Mouse (Mus musculus): ENCODE results near the gene Npb.

The Npb gene

DNA sequence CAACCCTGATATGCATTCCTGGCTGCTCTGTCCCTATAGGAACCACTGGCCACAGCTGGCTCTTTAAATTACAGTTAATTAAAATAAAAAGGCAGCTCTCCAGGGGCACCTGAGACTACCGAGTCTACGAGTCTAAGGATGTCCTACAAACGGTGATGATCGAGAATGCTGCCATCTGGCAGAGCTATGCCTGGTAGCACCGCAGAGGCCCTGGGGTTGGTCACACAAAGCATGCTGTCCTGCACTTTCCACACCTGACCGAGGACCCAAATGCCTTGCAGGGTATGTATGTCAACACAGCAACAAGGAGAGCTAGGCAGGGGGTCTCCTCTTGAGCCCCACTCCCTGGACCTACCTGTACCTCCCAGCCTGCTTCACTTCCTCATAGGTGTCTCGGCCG, 5.7 kb downstream of the Npb start:
- no peak for DNase-seq (ENCODE audit: low spot score in 2 of 2)

DNA sequence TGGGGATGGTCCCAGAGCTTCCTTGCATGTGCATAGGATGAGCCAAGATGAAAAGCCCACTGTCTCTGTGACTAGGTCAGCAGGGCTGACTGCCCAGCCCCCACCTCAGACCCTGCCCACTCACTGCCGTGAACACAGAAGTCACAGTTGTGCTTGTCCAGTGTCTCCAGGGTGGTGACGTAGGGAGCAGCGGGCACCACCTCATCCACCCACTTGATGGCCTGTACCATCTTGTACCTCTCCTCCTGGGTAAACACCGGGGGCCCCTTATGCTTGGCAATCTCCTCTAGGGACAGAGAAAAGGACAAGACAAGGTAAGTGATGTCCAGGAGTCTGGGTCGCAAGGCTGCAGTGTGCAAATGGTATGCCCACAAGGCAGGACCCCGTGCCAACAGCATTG, 6.9 kb downstream of the Npb start:
- DNase-seq (ENCODE audit: low spot score in 2 of 2), result peak in 1 of 2 experiments; percentile 7

GRCm38 (mm10) chr11:120615606-120616203, 7.4 kb downstream of the Npb start:
- DNase-seq (ENCODE audit: low spot score in 2 of 2), result no peak

DNA sequence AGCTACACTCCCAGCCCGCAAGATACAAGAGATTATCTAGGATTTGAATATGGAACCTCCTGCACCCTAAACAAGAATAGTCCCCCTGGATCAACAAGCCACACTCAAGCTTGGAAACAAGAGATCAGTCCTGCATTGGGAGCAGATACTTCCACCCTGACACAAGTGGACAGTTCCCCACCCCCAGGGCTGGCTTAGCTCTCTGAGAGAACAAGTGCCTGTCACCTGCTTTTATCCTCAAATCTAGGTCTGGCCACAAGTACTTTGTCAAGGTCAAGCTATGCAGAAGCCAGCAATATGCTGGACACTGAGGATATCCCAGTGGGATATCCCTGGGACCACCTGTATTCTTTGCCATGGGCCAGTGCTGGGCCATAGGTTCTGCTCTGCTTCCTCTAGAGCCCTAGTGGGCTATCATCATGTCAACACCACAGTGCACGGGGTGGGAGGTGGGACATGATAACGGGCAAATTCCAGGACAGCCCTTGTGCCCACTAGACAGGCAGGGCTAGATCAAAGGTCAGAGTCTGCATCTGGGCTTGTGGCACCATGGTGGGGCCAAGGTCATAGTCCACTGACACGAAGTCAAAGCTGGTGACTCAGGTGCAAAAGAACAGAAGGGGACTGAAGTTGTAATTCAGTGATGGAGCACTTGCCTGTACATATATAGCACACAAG, 8.5 kb downstream of the Npb start:
- DNase-seq (ENCODE audit: low spot score in 2 of 2), result no peak

GRCm38 (mm10) chr11:120617519-120618112, 9.3 kb downstream of the Npb start, which contains the start of gene Pcyt2:
Gene Pcyt2, minus strand, starts transcription at chr11:120617936.
- peak; percentile 81 to 86 for DNase-seq (ENCODE audit: low spot score in 2 of 2)

- no peak for DNase-seq (ENCODE audit: low spot score in 2 of 2)
These were observed 10.6 kb downstream of the Npb start for GRCm38 (mm10) chr11:120618619-120619535.

GRCm38 (mm10) chr11:120620195-120620594, 11.9 kb downstream of the Npb start:
- DNase-seq (ENCODE audit: low spot score in 2 of 2), result no peak

- DNase-seq (ENCODE audit: low spot score in 2 of 2), result no peak
These were observed 14.5 kb downstream of the Npb start for GRCm38 (mm10) chr11:120622805-120623204.

DNA sequence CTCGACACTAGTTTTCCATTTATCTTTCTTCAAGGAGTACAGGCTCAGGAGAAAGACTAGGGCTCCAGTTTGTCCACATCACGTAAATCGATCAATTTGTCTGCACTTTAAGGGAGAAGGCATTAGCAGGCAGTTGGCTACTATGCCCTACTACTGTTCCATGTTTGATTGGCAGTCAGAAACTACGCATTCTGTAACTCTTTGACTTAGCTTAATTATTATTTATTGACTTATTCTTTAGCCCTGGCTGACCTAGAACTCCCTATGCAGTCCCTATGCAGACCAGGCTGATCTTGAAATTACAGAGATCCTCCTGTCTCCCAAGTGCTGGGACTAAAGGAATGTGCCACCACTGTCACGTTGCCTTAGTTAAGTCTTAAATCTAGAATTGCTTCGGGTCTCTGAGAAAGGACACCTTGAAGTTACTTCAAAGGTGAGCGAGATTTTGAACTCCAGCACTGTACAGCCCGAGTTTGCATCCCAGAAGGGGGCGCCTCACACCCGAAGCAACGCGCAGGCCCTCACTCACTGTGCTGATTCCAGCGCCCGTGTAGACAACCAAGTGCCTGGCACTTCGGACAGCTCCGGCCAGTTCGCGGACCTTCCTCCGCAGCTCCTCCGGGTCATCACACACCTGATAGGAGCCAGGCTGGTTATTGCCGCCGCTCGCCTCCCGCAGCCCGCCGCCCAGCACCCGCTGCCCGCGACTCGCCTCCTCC, 15.8 kb downstream of the Npb start:
- peak in 1 of 2 experiments; percentile 54 for DNase-seq (ENCODE audit: low spot score in 2 of 2)

GRCm38 (mm10) chr11:120624680-120625111, 16.4 kb downstream of the Npb start:
- DNase-seq (ENCODE audit: low spot score in 2 of 2), result peak; percentile 67 to 78

GRCm38 (mm10) chr11:120625152-120625775, 17.0 kb downstream of the Npb start, which contains the start of gene Sirt7:
Gene Sirt7, minus strand, starts transcription at chr11:120625240.
- DNase-seq (ENCODE audit: low spot score in 2 of 2), result no peak

- no peak for DNase-seq (ENCODE audit: low spot score in 2 of 2)
These were observed 18.6 kb downstream of the Npb start for GRCm38 (mm10) chr11:120626785-120627467.

- no peak for DNase-seq (ENCODE audit: low spot score in 2 of 2)
These were observed 19.4 kb downstream of the Npb start for GRCm38 (mm10) chr11:120627468-120628300.

DNA sequence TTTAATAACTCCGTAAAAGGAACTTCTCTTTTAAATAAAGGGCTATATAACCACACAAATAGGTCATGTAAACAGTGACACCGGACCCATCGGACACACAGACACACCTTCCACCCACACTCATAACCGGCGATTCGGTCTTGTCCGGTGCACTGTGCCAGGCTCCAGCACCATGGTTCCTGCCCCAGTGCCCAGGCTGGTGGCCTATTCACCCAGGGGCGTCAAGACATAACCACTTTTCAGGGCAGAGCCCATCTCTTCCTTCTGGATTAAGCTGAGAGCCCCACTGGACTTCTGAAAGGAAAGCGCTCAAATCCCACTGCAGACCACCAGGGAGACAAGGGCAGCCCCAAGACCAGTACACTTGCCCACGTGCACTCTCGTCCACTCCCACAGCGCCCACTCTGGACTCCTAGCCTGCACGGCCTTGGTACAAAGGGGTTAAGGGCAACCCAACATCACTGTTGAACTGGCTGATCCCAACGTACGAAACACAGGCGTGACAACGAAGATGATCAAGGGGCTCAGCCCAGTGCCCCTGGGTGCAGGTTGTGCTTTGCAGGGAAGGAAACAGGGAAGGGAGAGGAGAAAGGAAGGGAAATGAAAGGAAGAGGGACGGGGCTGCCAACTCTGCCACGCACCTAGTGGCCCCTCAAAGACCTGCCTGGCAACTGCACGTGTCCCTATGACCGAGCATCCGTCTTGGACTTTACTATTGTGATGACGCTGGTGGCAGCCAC, 20.5 kb downstream of the Npb start:
- no peak for DNase-seq (ENCODE audit: low spot score in 2 of 2)

DNA sequence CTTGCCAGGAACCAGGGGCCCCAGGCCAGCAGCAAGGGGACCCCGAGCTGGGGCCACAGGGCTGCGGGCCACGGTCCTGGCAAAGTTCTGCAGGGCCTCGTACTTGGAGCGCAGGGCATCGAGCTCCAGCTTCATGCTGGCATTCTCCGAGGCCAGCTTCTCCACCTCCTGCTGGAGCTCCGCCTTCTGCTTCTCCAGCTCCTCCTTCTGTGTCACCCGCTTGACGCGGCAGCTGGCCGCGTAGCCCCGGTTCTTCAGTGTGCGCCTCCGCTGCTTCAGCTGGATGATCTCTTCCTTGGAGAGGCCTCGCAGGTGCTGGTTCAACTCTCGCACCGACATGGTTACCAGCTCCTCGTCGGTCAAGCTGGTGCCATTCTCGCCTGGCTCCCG, 21.1 kb downstream of the Npb start:
- DNase-seq (ENCODE audit: low spot score in 2 of 2), result no peak

DNA sequence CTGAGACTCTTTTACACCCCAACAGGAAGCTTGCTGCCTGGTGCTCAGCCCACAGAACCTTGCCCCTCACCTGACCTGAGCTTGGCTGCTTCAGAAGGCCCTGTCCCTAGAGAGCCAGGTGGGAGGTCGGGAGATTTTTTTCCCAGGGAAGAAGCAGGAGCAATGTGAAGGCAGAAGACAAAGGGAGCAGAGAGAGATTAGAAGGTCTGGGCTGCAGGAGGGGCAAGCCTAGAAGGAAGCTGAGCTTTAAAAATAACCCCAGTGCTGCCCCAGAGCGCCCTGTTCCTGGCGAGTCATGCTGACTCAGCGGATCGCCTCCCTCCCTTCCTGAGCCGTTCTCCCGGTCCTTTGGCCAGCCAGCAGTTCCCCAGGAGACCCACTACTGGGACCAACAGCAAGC, 21.6 kb downstream of the Npb start:
- no peak for DNase-seq (ENCODE audit: low spot score in 2 of 2)

DNA sequence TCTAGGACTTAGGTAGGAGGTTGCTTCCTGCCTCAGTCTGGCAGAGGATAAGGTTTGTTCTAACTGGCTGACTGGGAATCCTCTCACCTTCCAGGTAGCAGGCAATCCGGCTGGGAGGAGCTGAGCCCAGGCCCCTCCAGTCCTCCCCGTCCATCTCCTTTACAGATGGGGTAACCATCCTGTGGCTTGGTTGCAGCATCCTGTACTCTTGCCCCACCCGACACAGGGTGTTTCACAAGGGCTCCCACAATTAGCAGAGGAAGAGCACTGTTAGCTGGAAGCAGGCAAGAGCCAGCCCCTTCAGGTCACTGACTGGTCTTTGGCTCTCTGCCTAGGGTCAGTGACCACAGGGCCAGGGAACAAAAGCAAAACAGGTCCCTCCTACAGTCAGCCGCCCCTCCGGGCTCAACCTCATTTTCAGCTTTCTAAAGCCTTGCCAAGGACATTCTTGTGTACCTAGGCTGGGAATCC, 22.2 kb downstream of the Npb start:
- DNase-seq (ENCODE audit: low spot score in 2 of 2), result no peak

- no peak for DNase-seq (ENCODE audit: low spot score in 2 of 2)
These were observed 22.8 kb downstream of the Npb start for GRCm38 (mm10) chr11:120630881-120631725.
